Mouse (Mus musculus) left cerebral cortex, postnatal 36 days (tissue): ENCODE measurements around the gene Prss1. TPM values are rescaled to one million over a fixed set of nuclear protein-coding genes. Genes with fewer than 3 reads are reported as not detected.
"Not testable (repeated sequence)": the region's sequence is repeated elsewhere in the genome, so short reads cannot be mapped to it uniquely, and the experiment has no call there.

Experiments used
- DNase-seq, 2 experiments: peaks; one replicate each; pipeline ENCODE4 v3.0.0; 2021 to 2022; ENCODE audit warnings: low spot score in 2 of 2, mixed read lengths in 1 of 2
- intact Hi-C: fragments of 180-260 bp; cut with DNase I; formaldehyde crosslinking; loops from one replicate; pipeline ENCODE4 v1.15.1; 2025
- total RNA-seq, 2 experiments: library from RNA; stranded (reverse); gene quantifications; 2 replicates each; pipeline ENCODE4 v1.2.3; 2021

Prss1 gene
- not detected for total RNA-seq

- intact Hi-C loops, DNase-seq: not testable (repeated sequence)
Observed at GRCm38 (mm10) chr6:41458632-41459031, at the start of gene Prss1. Prss1 (plus strand) TSS chr6:41458932.

GRCm38 (mm10) chr6:41442261-41442660 is 16.5 kb upstream of the Prss1 start:
- intact Hi-C loops, DNase-seq: not testable (repeated sequence)

DNA sequence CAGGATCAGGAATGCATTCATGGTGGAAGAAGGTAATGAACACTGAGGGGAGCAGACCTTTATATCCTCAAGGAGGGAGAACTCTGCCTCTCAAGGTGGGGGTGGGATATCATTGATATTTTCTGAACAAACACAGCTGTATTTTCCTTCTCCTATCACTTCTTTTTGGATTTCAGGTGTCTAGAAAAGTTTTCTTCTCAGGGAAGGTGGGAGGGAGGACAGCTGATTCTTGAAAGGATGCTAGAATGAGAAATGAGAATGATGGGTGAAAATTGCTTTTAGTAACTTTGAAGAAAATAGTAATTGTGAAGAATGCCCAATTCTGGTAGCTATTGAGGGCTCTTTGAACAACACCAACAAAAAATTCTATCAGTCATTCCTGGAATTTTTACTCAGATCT is 12.7 kb upstream of the Prss1 start, which contains the start of gene Gm10334:
Gene Gm10334, minus strand, starts transcription at position 101 of the 400 bp plus-strand sequence.
- intact Hi-C loops, DNase-seq: not testable (repeated sequence)

GRCm38 (mm10) chr6:41499374-41499773 is 40.6 kb downstream of the Prss1 start:
- DNase-seq: no peak
- intact Hi-C loops: no loop called here

DNA sequence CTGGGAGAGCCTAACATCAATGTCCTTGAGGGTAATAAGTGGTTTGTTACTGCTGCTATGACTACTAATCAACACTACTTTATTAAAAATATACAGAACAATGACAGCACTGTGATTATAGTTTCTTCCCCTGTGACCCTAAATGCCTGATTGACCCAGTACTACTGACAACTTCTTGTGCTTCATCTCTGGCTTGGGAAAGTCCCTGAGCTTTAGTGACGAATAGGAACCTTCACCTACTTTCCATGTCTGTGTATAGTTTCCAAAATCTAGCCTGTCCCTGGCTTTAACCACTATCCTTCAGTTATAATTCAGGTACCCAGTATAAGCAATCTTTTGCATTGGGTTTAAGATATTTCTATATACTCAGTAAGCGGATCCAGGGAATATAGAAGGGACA is 46.2 kb downstream of the Prss1 start:
- DNase-seq: no peak
- intact Hi-C loops: no loop called here

DNA sequence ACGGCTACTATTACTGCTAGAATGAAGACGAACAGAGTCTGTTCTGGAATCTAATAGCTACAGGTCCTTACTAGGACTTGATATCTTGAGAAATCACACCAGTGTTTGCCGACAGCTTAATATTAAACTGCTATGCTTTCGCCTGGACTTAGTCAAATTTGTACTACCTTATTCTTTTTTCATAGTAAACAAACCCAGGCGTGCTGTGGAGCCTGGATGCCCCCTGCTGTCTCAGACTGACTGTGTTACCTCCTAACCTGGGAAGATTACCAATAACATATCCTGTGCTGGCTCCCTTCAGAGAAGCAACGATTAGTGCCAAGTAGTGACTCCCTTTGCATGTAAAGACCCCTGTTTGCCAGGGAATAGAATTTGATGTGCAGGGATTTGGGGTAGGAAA is 46.6 kb downstream of the Prss1 start:
- no peak for DNase-seq
- intact Hi-C loops: no loop called here

Other genes with a start within 250 kb of the Prss1 start
- gene Try4, start 156.7 kb upstream of the Prss1 start, total RNA-seq: not detected
- not detected for gene Try5, start 142.1 kb upstream of the Prss1 start, total RNA-seq
- gene Try10, start 104.8 kb upstream of the Prss1 start, total RNA-seq: not detected
- not detected for gene Prss3, start 81.3 kb upstream of the Prss1 start, total RNA-seq
- not detected for gene Gm5771, start 66.6 kb upstream of the Prss1 start, total RNA-seq
- gene Gm10334, start 12.8 kb upstream of the Prss1 start, total RNA-seq: 1 to 10 TPM in 1 of 2 experiments, under 1 TPM in 1; 0.48 to 1.6 TPM
- gene Prss2, start 62.9 kb downstream of the Prss1 start, total RNA-seq: not detected
- gene Ephb6, start 146.6 kb downstream of the Prss1 start, total RNA-seq: 100 to 1,000 TPM; 106 to 156 TPM
- gene Trpv6, start 177.5 kb downstream of the Prss1 start, total RNA-seq: 1 to 10 TPM; 1.9 to 3.2 TPM
- gene Trpv5, start 221.8 kb downstream of the Prss1 start, total RNA-seq: not detected
- not detected for gene Llcfc1, start 225.5 kb downstream of the Prss1 start, total RNA-seq
- not detected for gene Kel, start 245.4 kb downstream of the Prss1 start, total RNA-seq